Mouse (Mus musculus) heart, adult 2 months (tissue): Measurements from ENCODE around the gene Clic6.
A peak's percentile ranks its signal among the peaks of the same experiment; 100 is the strongest.

Source experiments
- CTCF ChIP-seq: fragments of 200-600 bp; IDR thresholded peaks from 2 replicates; pipeline ENCODE4 v1.8.1; 2022; ENCODE audit warnings: antibody characterized with exemption, mild to moderate bottlenecking, moderate library complexity
- POLR2A ChIP-seq: fragments of 200-500 bp; IDR thresholded peaks from 2 replicates; pipeline ENCODE4 v1.6.1; 2011; ENCODE audit warnings: mild to moderate bottlenecking, low read depth, low read length, control low read depth; ENCODE audit not compliant: insufficient read depth

DNA sequence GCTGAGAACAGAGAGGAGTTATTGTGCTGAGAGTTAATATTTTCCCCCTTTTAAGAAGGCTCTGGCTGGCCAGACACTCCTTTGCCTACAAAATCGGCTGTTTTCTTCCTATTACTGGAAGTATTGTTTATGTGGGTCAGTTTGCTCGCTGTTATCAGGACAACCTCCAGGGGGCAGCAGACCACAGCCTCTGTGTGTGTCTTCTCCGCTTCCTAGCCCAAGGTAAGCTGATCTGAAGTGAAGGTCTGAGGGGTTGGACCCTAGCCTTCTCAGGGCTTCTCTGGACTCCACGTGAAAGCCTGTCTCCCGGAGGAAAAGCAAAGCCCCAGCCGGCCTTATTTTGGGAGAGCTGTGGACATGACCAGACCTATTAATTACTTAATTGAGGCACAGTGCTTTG lies 80.2 kb downstream of the Clic6 start:
- no peak for TF ChIP-seq POLR2A
- peak; percentile 95 for TF ChIP-seq CTCF
